13 mouse cellular contexts compared by ENCODE assay signal in the genomic region with DNA sequence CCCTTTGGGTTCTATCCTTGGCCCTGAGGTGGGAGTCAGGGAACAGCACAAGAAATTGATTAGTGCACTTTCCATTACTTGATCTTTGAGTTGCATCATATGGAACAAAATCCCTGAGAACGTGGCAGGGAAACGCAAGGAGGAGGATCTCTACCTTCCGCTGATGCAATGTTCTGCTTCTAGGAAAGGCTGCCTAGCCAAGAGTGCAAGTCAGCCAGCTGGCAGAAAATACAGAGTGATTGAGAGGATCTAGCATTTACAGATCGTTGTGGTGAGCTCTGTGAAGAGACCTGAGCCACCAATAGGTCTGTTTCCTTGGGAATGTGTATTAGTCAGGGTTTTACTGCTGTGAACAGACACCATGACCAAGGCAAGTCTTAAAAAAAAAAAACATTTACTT.
"Had no signal": no experiment of that assay in that cellular context is flagged by ENCODE, and none has a peak within 500 bp of the region (broad histone marks: within the 10 kb centered on the region; RNA-seq: fewer than 3 reads in every experiment).

No protein-coding gene starts in this region.

- DNase-seq: liver, postnatal 0 days; lung, adult 2 months; lung, postnatal 14 days; lung, postnatal 4 days; midbrain, embryonic 14.5 days; retina, postnatal 1 day; right cerebral cortex, adult 18-20 months; right cerebral cortex, postnatal 25 days; right cerebral cortex, postnatal 4 days; spleen, adult 18-20 months; thymus, adult 2 months; thymus, postnatal 25 days; thymus, postnatal 4 days had no signal
